Mouse (Mus musculus) embryonic facial prominence, embryonic 11.5 days (tissue): ENCODE data around the gene Pnmal2. TPM values are rescaled to one million over a fixed set of nuclear protein-coding genes. Genes with fewer than 3 reads are reported as not detected.

ENCODE experiments used
- ATAC-seq: fragments of 200-750 bp; cut with Nextera tagmentation; replicated peaks from 2 replicates; pipeline ENCODE4 v1.8.0; 2017; ENCODE audit warnings: low read depth; ENCODE audit not compliant: insufficient number of reproducible peaks, low FRiP score, low TSS enrichment
- DNase-seq: peaks from one replicate; pipeline ENCODE4 v3.0.0-alpha.2; 2015; ENCODE audit warnings: low spot score
- H3K27ac ChIP-seq: fragments of 300-500 bp; sonication (generic); replicated peaks from 2 replicates; pipeline ENCODE4 v1.5.1; 2014; ENCODE audit warnings: mild to moderate bottlenecking, low read depth, low read length, control low read depth
- H3K27me3 ChIP-seq: fragments of 300-500 bp; sonication (generic); 2 replicates; pipeline ENCODE4 v1.6.1; 2014; ENCODE audit warnings: mild to moderate bottlenecking, low read length, moderate library complexity, mixed read lengths; ENCODE audit not compliant: control insufficient read depth, insufficient read depth
- H3K36me3 ChIP-seq: fragments of 300-500 bp; sonication (generic); replicated peaks from 2 replicates; pipeline ENCODE4 v1.6.1; 2014; ENCODE audit warnings: low read depth, mild to moderate bottlenecking, low read length, moderate library complexity, mixed read lengths; ENCODE audit not compliant: control insufficient read depth, insufficient read depth
- H3K4me1 ChIP-seq: fragments of 300-500 bp; sonication (generic); 2 replicates; pipeline ENCODE4 v1.6.1; 2014; ENCODE audit warnings: low read length, mixed read lengths; ENCODE audit not compliant: control insufficient read depth, insufficient read depth
- H3K4me2 ChIP-seq: fragments of 300-500 bp; sonication (generic); 2 replicates; pipeline ENCODE4 v1.6.1; 2014; ENCODE audit warnings: low read depth, mild to moderate bottlenecking, control low read depth, low read length, moderate library complexity
- H3K4me3 ChIP-seq: fragments of 300-500 bp; sonication (generic); 2 replicates; pipeline ENCODE4 v1.5.1; 2014; ENCODE audit warnings: low read depth, low read length, control low read depth
- H3K9ac ChIP-seq: fragments of 300-500 bp; sonication (generic); replicated peaks from 2 replicates; pipeline ENCODE4 v1.6.1; 2014; ENCODE audit warnings: mild to moderate bottlenecking, control low read depth, low read length
- H3K9me3 ChIP-seq: fragments of 300-500 bp; sonication (generic); replicated peaks from 2 replicates; pipeline ENCODE4 v1.6.1; 2016; ENCODE audit warnings: mild to moderate bottlenecking, low read length, inconsistent platforms, mixed read lengths; ENCODE audit not compliant: control insufficient read depth
- WGBS: fragments of 180-500 bp; shearing (Covaris S2); extraction: QIAGEN DNeasy Blood & Tissue Kit; methylation state at CpG from one replicate; pipeline ENCODE4 v1.1.7; 2014; 5-methylcytosine and 5-hydroxymethylcytosine counted together
- polyA plus RNA-seq: library from polyadenylated mRNA; unstranded; fragments of >200 nt; fragmentation: Nextera tagmentation; extraction: Ambion mirVana; gene quantifications from 2 replicates; pipeline ENCODE4 v1.2.1, GENCODE M21; 2014

Gene Pnmal2
- polyA plus RNA-seq, 1 experiment from 2014 or later: 4.2 TPM

DNA sequence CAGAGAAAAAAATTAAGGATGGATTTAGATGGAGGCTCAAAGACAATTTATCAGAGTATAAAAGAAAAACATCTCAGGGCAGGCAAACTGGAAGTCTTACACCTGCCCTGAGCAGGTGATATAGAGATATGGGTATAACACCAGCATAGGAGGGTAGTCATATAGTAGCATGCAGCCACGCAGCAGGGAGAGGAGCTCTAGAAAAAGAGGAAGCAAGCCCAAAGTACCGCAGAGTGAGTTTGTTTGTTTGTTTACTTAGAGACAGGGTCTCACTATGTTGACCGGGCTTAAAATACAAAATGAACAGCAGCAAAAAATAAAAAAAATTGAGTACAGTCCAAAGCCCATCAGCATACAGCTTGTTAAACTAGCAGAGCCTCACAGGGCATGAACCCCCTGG, 26.7 kb downstream of the Pnmal2 start:
- ATAC-seq: no peak
- WGBS: 82% methylated on average over 3 of the region's 3 CpGs
- H3K4me3 ChIP-seq: no peak overlapping the region
- H3K9ac ChIP-seq: no peak overlapping the region
- H3K4me1 ChIP-seq: no peaks in the 10 kb centered on the region
- DNase-seq: no peak
- H3K4me2 ChIP-seq: no peak overlapping the region
- H3K27ac ChIP-seq: no peak overlapping the region
- no peaks in the 10 kb centered on the region for H3K36me3 ChIP-seq
- H3K9me3 ChIP-seq: no peaks in the 10 kb centered on the region
- H3K27me3 ChIP-seq: no peaks in the 10 kb centered on the region

- no peak overlapping the region for H3K4me2 ChIP-seq
- no peaks in the 10 kb centered on the region for H3K4me1 ChIP-seq
- H3K9ac ChIP-seq: no peak overlapping the region
- H3K27me3 ChIP-seq: no peaks in the 10 kb centered on the region
- H3K27ac ChIP-seq: no peak overlapping the region
- H3K9me3 ChIP-seq: no peaks in the 10 kb centered on the region
- no peak for DNase-seq
- no peak overlapping the region for H3K4me3 ChIP-seq
- ATAC-seq: no peak
- WGBS: 71% methylated on average over 6 of the region's 6 CpGs
- no peaks in the 10 kb centered on the region for H3K36me3 ChIP-seq
Measured at GRCm38 (mm10) chr7:16974018-16974417, 29.5 kb downstream of the Pnmal2 start.

- no peak for ATAC-seq
- no peaks in the 10 kb centered on the region for H3K36me3 ChIP-seq
- H3K9me3 ChIP-seq: no peaks in the 10 kb centered on the region
- no peak for DNase-seq
- no peaks in the 10 kb centered on the region; the same call in 1 of the 2 replicates for H3K4me1 ChIP-seq
- H3K27me3 ChIP-seq: no peaks in the 10 kb centered on the region
- H3K4me3 ChIP-seq: no peak overlapping the region
- WGBS: 62% methylated on average over 8 of the region's 8 CpGs
- H3K9ac ChIP-seq: no peak overlapping the region
- H3K4me2 ChIP-seq: no peak overlapping the region
- no peak overlapping the region for H3K27ac ChIP-seq
Measured at GRCm38 (mm10) chr7:16976298-16976697, 31.8 kb downstream of the Pnmal2 start.

- no peaks in the 10 kb centered on the region for H3K36me3 ChIP-seq
- peaks cover 7% of the 10 kb centered on the region; the same call in 1 of the 2 replicates for H3K4me1 ChIP-seq
- no peak overlapping the region for H3K4me2 ChIP-seq
- ATAC-seq (no peak), DNase-seq (no peak)
- WGBS: 75% methylated on average over 6 of the region's 6 CpGs
- no peak overlapping the region for H3K4me3 ChIP-seq
- no peak overlapping the region for H3K9ac ChIP-seq
- H3K27ac ChIP-seq: no peak overlapping the region
- no peaks in the 10 kb centered on the region for H3K9me3 ChIP-seq
- no peaks in the 10 kb centered on the region for H3K27me3 ChIP-seq
Measured at GRCm38 (mm10) chr7:16978173-16978572, 33.7 kb downstream of the Pnmal2 start.

DNA sequence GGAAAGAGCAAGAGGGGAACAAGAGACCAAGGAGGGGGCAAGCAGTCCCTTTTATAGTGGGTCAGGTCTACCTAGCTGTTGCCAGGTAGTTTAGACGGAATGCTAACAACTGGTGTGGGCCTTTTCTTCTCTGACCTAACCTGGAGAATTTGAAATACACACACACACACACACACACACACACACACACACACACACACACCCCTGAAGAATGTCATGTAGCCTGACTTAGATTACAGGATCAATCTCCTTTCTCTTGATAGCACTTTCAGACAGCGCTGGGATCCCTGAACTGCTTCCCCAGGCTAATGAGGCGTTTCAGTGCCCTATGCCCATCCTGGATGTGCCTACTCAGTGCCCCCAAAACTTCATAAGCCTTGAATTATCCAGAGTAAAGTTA, 34.1 kb downstream of the Pnmal2 start:
- no peak overlapping the region for H3K4me3 ChIP-seq
- no peaks in the 10 kb centered on the region for H3K27me3 ChIP-seq
- H3K9ac ChIP-seq: no peak overlapping the region
- DNase-seq (no peak), ATAC-seq (no peak)
- H3K9me3 ChIP-seq: no peaks in the 10 kb centered on the region
- 84% methylated on average over 3 of the region's 3 CpGs for WGBS
- H3K36me3 ChIP-seq: no peaks in the 10 kb centered on the region
- H3K4me2 ChIP-seq: no peak overlapping the region
- peaks cover 8% of the 10 kb centered on the region; the same call in 1 of the 2 replicates for H3K4me1 ChIP-seq
- no peak overlapping the region for H3K27ac ChIP-seq

DNA sequence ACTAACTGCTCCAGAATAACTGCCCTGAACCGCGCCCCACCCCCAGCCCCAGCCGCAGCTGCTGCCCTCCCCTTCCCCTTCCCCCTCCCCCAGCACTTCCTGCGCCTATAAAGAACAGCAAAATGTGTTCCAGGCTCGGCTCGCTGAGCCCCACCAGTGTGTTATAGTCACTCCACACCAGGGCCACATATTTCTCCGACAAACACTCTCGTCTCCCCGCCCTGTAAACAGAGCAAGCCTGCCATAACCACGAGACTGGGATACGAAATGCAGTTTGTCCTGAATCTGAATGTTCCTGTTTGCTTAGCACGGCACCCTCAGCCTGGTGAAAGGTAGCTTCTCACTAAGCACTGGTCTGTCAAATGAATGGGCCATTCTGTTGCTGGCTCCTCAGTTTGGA, 35.9 kb downstream of the Pnmal2 start:
- no peak; the same call in 1 of the 2 replicates for ATAC-seq
- Histone ChIP-seq H3K27me3 (no peaks in the 10 kb centered on the region), H3K36me3 (no peaks in the 10 kb centered on the region), H3K4me3 (peak overlapping the region; percentile 21; the same call in 1 of the 2 replicates), H3K4me1 (peaks cover 8% of the 10 kb centered on the region; the same call in 1 of the 2 replicates), H3K9me3 (no peaks in the 10 kb centered on the region), H3K4me2 (peak overlapping the region; percentile 42), H3K27ac (peak overlapping the region; percentile 59), H3K9ac (peak overlapping the region; percentile 54)
- WGBS: 3% methylated on average over 12 of the region's 12 CpGs
- DNase-seq: peak; percentile 70

DNA sequence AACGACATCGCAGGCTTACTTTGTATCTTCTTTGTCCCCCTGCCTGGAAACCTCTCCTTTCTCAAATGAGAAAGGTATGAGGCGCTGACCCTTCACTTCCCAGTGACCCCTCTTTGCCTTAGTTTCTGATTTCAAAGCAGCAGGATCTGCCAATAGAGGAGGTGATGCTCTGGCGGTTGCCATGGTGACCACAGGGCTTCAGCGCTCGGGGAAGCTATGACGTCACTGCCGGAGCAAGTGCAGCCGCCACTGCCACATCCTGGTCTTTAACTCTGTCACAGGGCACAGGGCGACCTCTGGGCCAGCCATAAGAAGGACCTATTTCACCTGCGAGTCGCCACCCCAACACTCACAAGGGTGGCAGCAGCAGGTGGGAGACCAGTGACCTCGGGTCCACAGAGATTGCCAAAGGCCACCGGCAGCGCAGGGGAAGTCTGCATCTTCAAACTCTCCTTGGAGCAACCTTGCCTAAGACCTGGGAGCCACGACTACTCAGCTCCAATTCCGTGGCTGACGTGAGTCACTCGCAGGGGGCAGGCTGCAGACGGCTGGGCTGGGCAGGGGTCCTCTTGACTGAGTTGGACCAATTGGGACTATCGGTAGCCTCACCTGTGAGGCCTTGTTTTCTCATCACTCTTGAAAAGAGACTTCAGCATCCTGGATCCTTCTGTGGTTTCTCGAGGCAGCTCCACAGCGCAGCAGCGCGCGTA, 38.5 kb downstream of the Pnmal2 start, which contains the start of gene Gm42372:
TSS of gene Gm42372 (plus strand) at position 228 of the 710 bp plus-strand sequence.
- Histone ChIP-seq H3K9ac (0 out of 2 replicates have a peak within 1 kb of the TSS, but pooled peaks have one; percentile 2), H3K36me3 (no peaks in the 10 kb centered on the region), H3K9me3 (no peaks in the 10 kb centered on the region), H3K27me3 (no peaks in the 10 kb centered on the region), H3K27ac (no peak within 1 kb of the TSS), H3K4me3 (peak within 1 kb of the TSS; percentile 15), H3K4me1 (peaks cover 8% of the 10 kb centered on the region; the same call in 1 of the 2 replicates), H3K4me2 (peak within 1 kb of the TSS; percentile 47)
- ATAC-seq (0 out of 2 replicates have a peak, but pooled peaks have one; percentile 26), DNase-seq (peak; percentile 91)
- WGBS: 20% methylated on average over 26 of the region's 26 CpGs

DNA sequence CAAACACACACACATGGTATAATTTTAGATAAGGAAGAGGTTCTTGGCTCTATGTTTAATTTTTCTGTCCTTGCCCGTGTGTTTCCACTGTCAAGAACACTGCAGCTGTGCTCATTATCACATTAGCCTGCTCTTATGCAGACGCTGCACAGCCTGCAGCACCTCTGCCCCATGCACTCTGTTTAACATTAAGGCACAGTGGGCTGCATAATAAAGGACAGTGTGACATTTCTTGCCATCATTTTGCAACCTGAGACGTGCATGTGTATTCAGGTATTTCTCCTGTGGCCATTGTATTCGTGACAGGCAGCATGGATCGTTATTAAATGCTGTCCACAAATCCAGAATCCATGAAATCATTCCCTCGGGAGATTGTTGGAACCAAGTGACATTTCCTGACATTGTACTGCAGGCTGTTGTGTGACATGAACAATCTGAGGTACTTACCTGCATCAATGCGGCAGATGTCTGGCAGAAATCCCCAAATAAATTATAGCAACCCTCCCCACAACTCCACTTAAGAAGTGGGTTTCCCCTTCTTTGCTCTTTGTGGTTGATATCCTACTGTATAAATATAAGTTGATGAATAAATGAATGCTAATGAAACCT, 43.2 kb downstream of the Pnmal2 start:
- no peak for ATAC-seq
- no peak overlapping the region for H3K4me2 ChIP-seq
- H3K27ac ChIP-seq: peak overlapping the region; percentile 28; the same call in 1 of the 2 replicates
- no peaks in the 10 kb centered on the region for H3K27me3 ChIP-seq
- no peak overlapping the region for H3K4me3 ChIP-seq
- no peaks in the 10 kb centered on the region; the same call in 1 of the 2 replicates for H3K9me3 ChIP-seq
- no peak for DNase-seq
- H3K4me1 ChIP-seq: peaks cover 7% of the 10 kb centered on the region; the same call in 1 of the 2 replicates
- 45% methylated on average over 7 of the region's 7 CpGs for WGBS
- no peaks in the 10 kb centered on the region for H3K36me3 ChIP-seq
- no peak overlapping the region for H3K9ac ChIP-seq
